Mouse (Mus musculus) 416B (cell line): ENCODE data around the gene Faah.

ENCODE experiments used
- DNase-seq: peaks from one replicate; pipeline ENCODE4 v3.0.0; 2011; ENCODE audit warnings: low read depth

The Faah gene

DNA sequence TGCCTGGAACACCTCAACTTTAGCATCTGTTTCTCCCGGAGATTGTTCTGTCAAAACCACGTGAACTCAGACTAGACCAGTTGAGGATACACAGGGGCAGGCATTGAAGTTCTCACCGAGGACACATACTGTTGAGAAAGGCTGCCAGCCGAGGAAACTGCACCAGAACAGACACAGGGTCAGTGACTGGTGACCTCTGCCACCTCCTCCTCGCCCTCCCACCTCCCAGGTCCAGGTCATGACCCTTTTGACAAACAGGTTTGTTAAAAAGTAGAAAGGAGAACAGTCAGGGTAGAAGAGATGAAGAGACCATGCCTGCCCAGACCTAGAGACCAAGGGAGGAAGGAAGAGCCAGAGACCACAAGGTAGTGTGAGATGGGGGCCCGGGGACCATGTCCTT, 17.1 kb downstream of the Faah start:
- DNase-seq, result no peak

DNA sequence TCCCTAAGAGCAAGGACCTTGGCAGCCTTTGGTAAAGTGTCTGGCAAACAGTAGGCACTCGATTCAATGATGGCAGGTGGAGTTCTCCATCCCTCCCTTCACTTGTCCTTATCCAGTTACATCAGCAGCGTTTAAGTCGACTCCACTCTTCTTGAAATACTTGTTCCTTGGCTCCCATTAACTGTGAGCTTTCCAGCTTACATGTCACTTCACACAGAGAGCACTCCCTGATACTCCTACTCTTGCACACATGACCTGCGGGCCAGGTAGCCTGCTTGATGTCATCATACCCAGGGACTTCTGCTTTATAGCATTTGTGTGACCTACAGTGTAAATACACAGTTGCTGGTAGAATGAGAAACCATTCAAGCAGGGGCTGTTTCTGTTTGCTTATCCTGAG, 21.0 kb downstream of the Faah start:
- DNase-seq, result no peak

DNA sequence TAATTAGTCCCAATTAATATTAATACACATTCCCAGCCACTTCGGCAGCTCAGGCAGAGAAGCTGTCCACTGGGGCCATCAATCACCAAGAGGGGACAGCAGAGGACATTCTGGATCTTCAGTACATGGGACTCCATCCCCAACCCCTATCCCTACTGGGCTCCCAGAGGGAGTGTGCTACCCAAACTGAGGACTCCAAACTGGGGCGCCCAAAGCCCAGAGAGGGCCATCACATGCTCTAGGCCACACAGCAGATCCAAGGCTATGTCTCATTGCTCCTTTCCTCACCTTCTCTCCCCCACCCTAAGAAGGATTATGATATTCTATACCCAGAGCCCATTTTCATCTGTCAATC, 22.4 kb downstream of the Faah start:
- no peak for DNase-seq

DNA sequence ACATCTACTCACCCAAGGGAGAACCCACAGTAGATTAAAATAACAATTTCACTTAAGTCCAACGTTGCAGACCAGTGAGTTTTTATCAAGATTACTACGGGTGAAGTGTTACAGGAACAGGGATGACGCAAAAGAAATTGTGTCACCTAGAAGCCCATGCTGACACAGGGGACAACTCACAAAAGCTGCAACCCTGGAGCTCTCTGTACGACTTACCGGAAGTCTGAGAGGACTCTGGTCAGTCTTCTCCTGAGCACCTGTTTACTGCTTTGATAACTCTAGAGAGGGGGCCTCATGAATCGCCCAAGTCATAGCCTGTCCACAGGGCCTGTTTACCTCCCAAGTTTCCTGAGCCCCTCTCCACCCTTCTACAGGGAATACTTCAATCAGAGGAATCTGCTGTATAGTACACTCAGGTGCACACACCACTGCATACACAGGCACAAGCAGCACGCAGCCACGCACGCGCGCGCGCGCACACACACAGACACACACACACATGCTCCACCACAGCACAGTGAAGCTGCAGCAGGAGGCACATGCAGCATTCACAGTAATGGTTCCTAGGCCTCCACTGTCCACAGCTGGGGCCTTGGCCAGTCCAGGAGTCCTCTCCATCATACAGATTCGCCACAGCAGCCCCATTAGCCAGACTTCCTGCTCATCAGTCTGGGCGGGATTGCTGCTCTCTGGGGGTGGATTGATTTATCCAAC, 22.9 kb downstream of the Faah start:
- DNase-seq, result no peak

DNA sequence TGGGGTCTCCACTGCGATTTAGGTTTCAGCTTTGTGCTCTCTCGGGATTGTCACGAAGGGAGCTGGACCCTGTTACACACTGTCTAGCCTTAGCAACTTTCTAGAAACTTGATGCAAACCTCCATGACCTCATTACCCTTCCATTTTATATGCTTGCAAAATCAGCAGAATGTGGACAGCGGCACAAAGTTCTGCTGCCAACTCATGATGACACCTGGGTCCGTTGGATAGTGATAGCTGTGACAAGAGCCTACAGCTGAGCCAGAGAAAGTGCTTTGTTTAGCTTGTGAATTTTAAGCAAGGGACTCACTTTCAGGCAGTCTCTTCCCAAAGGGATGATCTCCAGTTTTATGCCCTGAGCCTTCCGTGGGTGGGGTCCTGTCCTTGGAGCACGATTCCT, 28.3 kb downstream of the Faah start:
- DNase-seq, result no peak

DNA sequence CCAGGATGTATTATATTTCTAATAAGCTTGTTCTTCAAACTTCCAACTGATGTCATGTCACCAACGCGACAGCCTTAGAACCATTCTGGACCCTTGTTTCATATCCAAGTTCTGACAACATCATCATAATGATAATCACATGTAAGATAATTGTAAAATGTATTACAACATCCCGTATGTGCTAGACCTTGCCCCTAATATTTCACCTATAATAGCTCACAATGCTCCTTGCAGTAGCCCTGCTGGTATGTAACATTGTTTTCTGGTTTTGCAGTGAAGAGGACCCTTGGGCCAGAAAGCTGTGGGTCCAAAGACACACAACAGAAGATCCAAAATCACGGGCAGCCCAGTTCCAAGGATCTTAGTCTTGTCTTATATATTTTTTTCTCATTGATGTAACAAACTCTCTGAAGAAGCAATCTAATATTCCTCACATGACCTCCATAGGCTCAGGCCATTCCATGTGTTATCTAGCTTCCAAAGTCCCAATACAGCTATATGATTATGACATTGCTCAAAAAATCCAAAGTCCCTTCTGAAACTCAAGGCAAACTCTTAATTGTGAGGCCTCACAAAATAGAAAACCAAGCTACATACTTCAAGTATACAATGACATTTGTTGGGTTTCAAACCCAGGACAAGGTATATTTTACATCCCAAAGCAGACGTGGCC, 29.7 kb downstream of the Faah start:
- DNase-seq, result no peak

DNA sequence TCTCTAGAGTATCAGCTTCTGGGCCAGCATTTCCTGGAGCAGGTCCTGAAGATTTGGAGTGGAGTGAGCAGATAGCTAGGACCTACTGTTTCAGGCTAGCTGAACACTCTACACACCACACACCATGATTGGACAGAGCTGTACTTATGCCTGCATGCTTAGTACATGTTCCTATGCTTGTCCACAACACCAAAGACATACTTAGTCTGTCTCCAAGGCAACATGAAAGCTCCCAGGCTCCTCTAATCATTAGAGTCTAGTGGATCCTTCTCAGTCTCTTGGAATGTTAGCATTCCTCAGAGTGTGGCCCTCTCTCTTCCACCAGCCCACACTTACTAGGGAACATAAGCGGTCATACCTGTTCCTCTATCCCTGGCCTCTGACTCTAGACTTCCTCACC, 30.3 kb downstream of the Faah start:
- DNase-seq, result no peak

DNA sequence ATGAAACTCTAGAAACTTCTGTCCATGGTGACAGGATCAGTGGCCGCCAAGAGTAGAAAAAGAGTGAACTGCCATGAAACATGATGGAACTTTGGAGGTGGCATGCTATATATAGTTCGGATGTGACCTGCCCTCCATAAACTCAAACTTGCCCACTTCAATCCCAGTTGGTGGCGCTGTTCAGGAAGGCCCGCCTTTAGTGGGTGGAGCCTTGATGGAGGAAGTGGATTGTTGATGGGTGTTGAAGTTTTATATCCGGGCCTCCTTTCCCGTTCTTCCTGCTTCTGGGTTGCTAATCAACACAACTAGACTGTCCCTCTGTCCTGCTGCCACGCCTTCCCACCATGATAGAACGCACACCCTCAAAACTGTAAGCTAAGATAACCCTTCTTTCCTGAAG, 32.8 kb downstream of the Faah start:
- peak; percentile 95 for DNase-seq

DNA sequence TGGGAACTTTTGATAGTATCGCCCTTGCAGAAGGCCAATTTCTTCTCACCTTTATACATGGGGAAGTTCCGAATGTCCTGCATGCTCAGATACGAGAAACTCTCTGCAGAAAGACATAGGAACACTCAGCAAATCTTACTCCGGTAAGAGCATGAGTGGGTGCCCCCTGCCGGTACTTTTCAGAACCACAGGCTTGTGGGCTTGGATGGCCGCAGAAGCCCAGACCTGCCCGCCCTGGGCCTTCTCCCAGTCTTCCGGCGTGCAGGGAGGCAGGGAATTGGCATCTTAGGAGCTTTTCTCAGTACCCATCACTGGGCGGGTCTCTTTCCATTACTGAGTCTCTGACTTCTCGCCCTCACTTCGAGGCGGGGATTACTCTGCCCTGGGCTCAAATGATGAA, 33.6 kb downstream of the Faah start:
- DNase-seq, result peak; percentile 86

DNA sequence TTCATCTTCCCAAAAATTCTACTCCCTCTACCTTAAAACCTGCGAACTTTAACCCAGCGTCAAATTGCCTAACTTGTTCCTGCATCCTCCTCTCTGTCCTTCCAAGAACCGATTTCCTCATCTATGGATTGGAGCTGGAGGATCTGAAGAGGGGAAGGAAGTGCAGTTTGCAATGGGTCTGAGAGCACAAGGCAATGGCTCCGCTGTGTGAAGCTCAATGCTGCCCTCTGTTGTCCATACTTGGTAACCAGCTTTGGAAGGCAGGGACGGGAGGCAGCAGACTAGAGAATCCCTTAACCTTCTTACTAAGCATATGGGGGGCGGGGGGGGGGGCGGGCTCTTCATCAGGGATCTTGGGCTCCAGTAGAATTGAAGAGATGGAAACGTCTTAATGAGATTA, 37.0 kb downstream of the Faah start:
- DNase-seq, result peak; percentile 80

DNA sequence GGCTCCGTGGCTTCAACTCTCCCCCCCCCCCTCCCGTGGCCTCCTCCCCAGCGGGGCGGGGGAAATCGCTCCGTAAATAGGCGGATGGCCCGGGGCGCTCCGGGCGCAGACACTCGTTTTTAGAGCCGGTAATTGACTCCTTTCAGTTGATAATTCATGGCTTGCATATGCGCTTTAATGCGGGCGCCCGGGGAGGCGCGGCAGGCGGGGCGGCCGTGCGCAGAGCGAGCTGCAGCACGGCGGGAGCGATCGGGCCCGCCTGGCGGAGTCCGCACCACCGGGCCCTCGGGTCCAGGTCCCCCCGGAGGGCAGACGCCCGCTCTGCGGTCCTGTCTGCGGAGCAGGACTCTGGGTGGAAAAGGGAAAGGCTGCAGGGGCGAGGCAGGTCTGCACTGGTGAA, 38.3 kb downstream of the Faah start:
- DNase-seq, result no peak

DNA sequence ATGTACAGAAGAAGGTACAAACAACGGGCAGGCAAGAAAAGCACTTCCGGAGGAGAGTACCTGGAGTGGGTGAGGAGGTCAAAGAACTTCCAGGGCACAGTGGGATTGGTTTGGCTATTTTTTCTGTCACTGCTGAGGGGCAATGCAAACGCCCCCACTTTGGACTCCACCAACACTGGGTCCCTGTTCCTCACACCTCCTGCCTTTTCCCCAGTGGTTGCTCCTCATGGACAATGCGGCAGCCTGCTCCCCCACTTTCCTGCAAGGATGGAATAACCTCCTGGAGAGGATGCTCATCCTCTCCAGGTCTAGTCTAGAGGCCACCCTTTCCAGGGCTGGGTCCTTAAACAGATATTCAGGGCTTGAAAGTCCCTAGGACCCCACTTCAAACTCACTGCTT, 38.8 kb downstream of the Faah start:
- no peak for DNase-seq

DNA sequence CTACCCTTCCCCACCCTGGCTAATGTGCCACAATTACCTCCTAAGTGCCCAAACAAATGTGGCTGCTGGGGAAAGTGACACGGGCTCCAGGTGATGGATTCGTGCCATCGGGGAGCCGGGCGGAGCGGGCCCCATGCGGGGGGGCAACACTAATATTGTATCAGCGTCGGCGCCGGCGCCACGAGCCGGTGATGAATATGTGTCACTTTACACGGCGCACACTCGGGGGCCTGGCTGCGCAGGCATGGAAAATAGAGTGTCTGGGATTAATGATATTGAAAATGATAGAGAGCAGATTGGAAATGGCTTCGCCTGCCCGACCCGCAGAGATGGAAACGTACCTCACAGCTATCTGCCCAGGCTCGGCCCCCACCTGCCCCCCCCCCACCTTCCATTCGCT, 45.2 kb downstream of the Faah start:
- no peak for DNase-seq

DNA sequence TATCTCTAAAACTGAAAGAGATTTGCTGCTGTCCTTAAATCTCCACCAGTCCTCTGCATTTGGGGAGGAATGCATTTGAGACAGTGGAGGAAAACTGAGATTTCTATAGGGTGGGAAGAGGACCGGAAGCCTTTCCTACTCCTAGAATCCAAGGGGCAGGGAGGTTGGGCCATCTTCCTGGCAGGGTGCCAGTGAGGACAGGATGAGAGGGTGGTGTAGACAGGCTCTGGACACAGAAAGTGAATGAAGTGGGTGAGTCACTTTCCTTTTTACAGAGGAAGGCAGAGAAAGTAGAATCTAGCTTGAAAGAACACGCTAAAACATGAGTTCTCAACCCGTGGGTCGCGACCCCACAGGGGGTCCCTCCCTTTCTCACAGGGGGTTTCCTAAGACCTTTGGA, 53.3 kb downstream of the Faah start:
- DNase-seq, result peak; percentile 47

DNA sequence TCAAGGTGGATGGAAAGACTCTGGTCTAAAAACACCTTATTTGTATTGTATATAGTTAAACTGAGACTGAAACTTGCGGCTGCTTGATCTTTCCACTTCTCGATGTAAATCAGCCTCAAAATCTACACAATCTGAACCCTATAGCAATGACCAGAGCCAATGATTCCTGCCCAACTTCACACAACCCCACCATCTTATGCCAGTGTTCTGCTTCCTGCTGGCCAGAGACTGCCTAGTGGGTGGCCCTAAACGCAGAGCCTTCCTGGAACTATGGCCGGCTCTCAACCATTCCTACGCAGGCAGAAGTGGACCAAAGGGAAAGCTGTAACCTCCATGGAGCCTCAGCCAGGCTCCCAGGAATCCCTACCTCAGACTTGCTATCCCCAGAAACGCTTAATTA, 54.0 kb downstream of the Faah start:
- DNase-seq, result no peak

DNA sequence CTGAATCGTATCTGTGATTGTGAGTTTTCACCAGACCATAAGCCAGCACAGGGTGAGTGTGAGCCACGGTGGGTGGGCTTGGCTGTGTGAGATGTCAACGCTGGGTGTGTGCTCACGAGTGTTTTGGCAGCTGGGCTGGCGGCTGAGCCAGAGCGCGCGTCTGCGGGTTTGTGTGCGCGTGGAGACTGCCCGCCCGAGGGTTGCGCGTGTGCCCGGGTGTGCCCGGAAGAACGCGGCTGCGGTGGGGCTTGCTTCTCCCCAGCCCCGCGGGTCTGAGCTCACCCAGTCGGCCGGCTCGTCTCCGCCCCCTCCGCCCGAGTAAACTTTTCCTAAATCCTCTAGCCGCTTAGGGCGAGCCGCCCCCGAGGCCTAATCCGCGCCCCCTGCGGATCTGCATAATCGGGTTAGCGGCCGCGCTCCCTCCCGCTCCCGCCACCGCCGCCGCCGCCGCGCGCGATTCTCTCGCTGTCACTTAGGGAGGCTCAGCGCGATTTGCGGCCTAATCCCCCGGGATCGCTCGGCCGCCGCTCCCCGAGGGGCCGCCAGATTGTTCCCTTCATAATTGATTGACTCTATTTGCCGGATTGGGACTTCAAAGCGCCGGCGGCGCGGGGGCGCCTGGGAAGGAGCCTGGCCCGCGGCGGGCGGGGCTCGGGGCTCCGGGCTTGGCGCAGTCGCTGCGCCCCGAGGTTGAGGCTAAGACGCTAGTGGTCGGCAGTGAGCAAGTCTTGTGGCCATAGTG, 54.9 kb downstream of the Faah start:
- DNase-seq, result no peak

DNA sequence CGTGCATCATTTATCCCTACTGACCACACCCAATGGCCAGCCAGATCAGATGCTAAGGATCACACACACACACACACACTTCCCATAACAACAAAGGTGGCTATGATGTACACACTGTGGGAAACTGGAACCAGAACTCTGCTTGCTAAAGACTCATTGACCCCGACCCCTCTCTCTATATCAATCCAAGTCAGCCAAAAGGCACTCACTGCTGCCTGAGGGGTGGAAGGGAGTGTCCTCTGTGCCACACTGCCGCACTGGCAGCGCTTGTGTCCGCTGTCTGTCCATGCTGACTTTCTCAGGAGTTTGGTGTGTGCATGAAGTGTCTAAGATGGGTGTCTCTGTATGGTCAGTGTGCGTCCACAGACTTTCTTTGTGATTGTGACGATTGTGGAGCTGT, 55.7 kb downstream of the Faah start:
- no peak for DNase-seq

DNA sequence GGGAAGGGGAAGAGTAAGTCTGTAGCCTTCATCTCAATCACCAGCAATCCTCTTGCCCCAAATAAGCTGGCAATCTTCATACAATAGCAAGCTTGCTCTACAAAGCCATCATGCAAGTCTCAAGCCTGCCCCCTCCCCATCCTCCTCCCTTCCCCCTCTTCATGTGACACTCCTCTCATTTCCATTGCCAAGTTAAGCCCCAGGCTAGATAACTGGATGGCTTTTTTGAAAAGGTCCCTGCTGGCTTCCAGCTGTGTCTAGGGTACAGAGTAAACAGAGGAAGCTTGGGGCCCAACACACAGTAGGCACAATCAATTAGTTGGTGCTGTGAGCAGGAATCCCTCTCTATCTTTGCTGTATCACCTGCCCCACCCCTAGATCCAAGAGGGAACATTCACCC, 58.2 kb downstream of the Faah start:
- DNase-seq, result no peak

DNA sequence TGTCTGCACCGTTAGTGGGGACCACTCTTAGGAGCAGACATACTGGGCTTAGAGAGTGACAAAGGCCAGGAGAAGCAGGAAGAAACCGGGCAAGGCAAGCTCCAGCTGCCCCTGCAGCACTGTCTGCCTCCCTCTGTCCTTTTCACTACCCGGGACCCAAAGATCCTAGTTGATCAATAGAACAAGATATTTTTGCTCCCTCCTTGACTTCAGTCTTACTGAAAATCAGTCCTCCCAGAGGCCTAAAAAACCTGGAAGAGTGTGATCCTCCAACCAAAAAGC, 62.3 kb downstream of the Faah start:
- DNase-seq, result no peak

DNA sequence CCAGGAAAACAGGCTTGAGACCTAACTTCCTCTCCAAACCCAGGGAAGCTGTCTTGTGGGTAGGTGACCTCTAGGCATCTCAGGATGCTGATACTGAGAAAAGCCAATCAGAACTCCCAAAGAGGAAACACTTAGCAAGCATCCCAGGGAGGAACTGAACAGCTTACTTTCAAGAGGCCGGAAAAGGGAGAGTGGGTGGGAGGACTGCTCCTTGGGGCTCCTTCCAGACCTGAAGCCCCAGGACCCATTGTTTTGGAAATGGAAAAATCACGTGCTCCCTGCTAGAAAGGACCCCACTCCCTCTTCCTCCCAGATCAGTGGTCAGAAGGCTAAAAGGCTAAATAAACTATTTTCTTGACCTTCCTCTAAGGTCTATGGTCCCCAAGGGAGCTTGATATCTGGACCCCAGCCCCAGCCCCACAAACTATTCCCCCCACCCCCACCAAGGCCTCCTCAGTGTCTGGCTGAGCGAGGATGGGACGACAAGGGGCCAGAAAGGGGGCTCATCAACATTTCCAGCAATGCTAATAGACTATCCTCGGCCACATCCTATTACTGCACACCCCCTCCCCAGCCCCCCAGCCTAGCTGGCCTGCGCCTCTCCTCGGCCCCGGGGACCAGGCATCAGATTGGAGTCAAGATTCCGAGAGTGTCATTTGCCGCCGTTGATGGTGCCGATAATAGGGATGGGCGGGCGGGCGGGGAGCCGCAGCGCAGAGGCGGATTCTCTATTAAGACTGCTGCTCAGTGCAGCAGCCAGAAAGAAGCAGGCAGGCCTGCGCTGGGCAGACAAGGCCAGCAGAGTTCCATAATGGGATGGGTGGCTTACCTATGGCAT, 62.9 kb downstream of the Faah start:
- no peak for DNase-seq

DNA sequence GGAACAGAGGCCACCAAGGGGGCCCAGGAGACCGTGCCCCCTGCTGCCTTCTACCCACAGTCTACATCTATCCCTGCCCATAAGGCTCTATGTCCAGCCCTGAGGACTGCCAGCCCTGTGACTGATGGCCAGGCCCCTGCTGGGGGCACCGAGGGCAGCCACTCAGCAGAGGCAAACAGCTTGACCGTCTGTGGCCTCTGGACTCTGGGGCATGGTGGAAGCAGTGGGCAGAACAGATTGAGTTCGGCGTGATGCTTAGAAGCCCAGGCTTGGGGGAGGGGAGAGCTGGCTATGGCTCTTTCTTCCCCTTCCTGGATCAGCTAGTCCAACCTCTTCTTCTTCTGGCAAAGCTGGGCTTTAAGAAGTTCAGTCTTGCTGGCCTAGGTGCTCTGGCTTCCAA, 64.2 kb downstream of the Faah start:
- DNase-seq, result no peak

DNA sequence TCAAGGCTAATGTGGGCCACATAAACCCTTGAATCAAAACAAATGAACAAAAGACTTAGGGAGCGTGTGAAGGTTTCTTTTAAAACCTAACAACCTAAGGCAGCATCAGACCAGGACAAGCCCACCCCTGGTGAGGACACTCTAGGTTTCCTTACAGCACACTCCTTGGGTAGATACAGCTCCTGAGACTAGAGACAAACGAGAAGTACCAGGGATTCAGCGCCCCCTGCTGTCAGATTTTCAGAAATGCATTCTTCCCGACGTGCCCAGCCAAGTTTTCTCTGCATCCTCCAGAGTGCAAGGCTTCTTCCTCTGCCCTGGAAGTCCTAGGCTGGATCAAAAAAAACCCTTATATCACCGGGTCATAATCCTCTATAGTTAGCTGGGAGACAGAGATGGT, 65.0 kb downstream of the Faah start:
- peak; percentile 61 for DNase-seq
